Mouse (Mus musculus): Measurements from ENCODE around the gene Tgtp2.
"Not testable (repeated sequence)": the region's sequence is repeated elsewhere in the genome, so short reads cannot be mapped to it uniquely, and the experiment has no call there.

The Tgtp2 gene

GRCm38 (mm10) chr11:49063713-49064469 is at the start of gene Tgtp2:
Gene Tgtp2 (minus strand): TSS chr11:49064206.
- not testable (repeated sequence) for DNase-seq

- peak; percentile 35 to 43 for DNase-seq
These were observed 48.7 kb upstream of the Tgtp2 start for GRCm38 (mm10) chr11:49112624-49113219.

GRCm38 (mm10) chr11:49111000-49111399 is 47.0 kb upstream of the Tgtp2 start:
- no peak for DNase-seq

- DNase-seq: peak; percentile 68 to 74
These were observed 44.8 kb upstream of the Tgtp2 start for GRCm38 (mm10) chr11:49108833-49109232.

- DNase-seq: peak in 1 of 2 experiments; percentile 35
These were observed 43.9 kb upstream of the Tgtp2 start for GRCm38 (mm10) chr11:49107650-49108537.

GRCm38 (mm10) chr11:49105752-49106151 is 41.7 kb upstream of the Tgtp2 start:
- DNase-seq: no peak

- peak; percentile 95 to 96 for DNase-seq
These were observed 39.2 kb upstream of the Tgtp2 start for GRCm38 (mm10) chr11:49103047-49103693.

GRCm38 (mm10) chr11:49101500-49101899 is 37.5 kb upstream of the Tgtp2 start:
- no peak for DNase-seq

GRCm38 (mm10) chr11:49100409-49100808 is 36.4 kb upstream of the Tgtp2 start:
- no peak for DNase-seq

GRCm38 (mm10) chr11:49095367-49095766 is 31.4 kb upstream of the Tgtp2 start:
- no peak for DNase-seq

- DNase-seq: no peak
These were observed 30.1 kb upstream of the Tgtp2 start for GRCm38 (mm10) chr11:49093861-49094660.

- no peak for DNase-seq
These were observed 28.8 kb upstream of the Tgtp2 start for GRCm38 (mm10) chr11:49092786-49093185.

GRCm38 (mm10) chr11:49092053-49092586 is 28.1 kb upstream of the Tgtp2 start:
- DNase-seq: no peak

GRCm38 (mm10) chr11:49091171-49091570 is 27.2 kb upstream of the Tgtp2 start:
- DNase-seq: no peak

GRCm38 (mm10) chr11:49090551-49090950 is 26.5 kb upstream of the Tgtp2 start:
- no peak for DNase-seq

- no peak for DNase-seq
These were observed 25.9 kb upstream of the Tgtp2 start for GRCm38 (mm10) chr11:49089735-49090507.

- DNase-seq: no peak
These were observed 25.1 kb upstream of the Tgtp2 start for GRCm38 (mm10) chr11:49088990-49089652.

- peak; percentile 51 to 71 for DNase-seq
These were observed 24.0 kb upstream of the Tgtp2 start for GRCm38 (mm10) chr11:49087830-49088616.

- no peak for DNase-seq
These were observed 22.9 kb upstream of the Tgtp2 start for GRCm38 (mm10) chr11:49086858-49087361.

Measured in kidney, postnatal 4 days (tissue).